Mouse (Mus musculus) spleen, adult 2 months (tissue): ENCODE results near the gene Amotl1. TPM values are rescaled to one million over a fixed set of nuclear protein-coding genes. Genes with fewer than 3 reads are reported as not detected.

Experiments
- DNase-seq, 2 experiments: peaks; one replicate each; pipeline versions ENCODE4 v3.0.0 to v3.0.0-alpha.2; 2012 to 2021; ENCODE audit warnings: low spot score in 2 of 2, low read depth in 1 of 2
- H3K27ac ChIP-seq: fragments of 200-500 bp; 2 replicates; pipeline ENCODE4 v1.5.1; 2012; ENCODE audit warnings: low read length, inconsistent platforms; ENCODE audit not compliant: insufficient read depth
- H3K27me3 ChIP-seq: fragments of 200-500 bp; 2 replicates; pipeline ENCODE4 v1.6.1; 2012; ENCODE audit warnings: mild to moderate bottlenecking, moderate library complexity, low read length, inconsistent platforms; ENCODE audit not compliant: control insufficient read depth, insufficient read depth
- H3K36me3 ChIP-seq: fragments of 200-500 bp; 2 replicates; pipeline ENCODE4 v1.6.1; 2012; ENCODE audit warnings: mild to moderate bottlenecking, low read length, inconsistent platforms; ENCODE audit not compliant: control insufficient read depth, insufficient read depth
- H3K4me1 ChIP-seq: fragments of 200-500 bp; 2 replicates; pipeline ENCODE4 v1.6.1; 2011; ENCODE audit warnings: inconsistent platforms; ENCODE audit not compliant: control insufficient read depth, insufficient read depth, insufficient read length
- H3K4me3 ChIP-seq: fragments of 200-500 bp; 2 replicates; pipeline ENCODE4 v1.5.1; 2011; ENCODE audit warnings: mild to moderate bottlenecking, inconsistent platforms; ENCODE audit not compliant: insufficient read depth, insufficient read length; ENCODE audit errors: extremely low read depth
- CTCF ChIP-seq: fragments of 200-500 bp; IDR thresholded peaks from 2 replicates; pipeline ENCODE4 v1.5.1; 2011; ENCODE audit warnings: mild to moderate bottlenecking, inconsistent platforms; ENCODE audit not compliant: insufficient read depth, insufficient read length, insufficient replicate concordance; ENCODE audit errors: extremely low read depth
- POLR2A ChIP-seq: fragments of 200-500 bp; IDR thresholded peaks from 2 replicates; pipeline ENCODE4 v1.6.1; 2011; ENCODE audit warnings: low read depth, low read length, inconsistent platforms
- WGBS: fragments of 180-500 bp; shearing (Covaris S2); methylation state at CpG from one replicate; pipeline ENCODE4 v1.1.7; 2018; 5-methylcytosine and 5-hydroxymethylcytosine counted together
- polyA plus RNA-seq: library from polyadenylated mRNA; depleted of rRNA; stranded (reverse); fragments of >200 nt; gene quantifications from 2 replicates; pipeline ENCODE4 v1.2.3, GENCODE M21; 2012

Amotl1 gene
- polyA plus RNA-seq, 1 experiment, result 6.7 TPM

DNA sequence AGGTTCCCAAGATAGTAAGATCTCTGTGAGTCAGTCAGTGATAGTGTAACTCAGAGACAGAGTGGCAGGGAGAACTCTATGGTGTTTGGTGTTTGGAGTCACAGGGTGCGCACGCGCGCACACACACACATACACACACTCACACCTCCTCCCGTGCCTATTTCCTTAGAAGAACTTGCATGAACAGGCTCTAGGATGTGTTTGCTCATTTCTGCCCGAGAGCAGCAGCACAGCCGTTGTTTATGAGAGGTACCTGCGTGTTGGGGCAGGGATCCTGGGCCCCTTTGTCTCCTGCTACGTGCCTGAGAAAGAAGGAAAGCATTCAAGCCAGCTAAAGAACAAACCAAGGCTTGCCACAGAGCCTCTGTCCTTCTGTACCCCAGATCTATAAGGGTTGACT lies 17.3 kb upstream of the Amotl1 start:
- TF ChIP-seq CTCF (no peak), POLR2A (no peak)
- Histone ChIP-seq H3K4me3 (no peak overlapping the region), H3K27me3 (no peaks in the 10 kb centered on the region), H3K27ac (no peak overlapping the region), H3K36me3 (no peaks in the 10 kb centered on the region), H3K4me1 (no peaks in the 10 kb centered on the region)
- DNase-seq, result no peak
- 82% methylated on average over 9 of the region's 9 CpGs for WGBS

- H3K4me3 ChIP-seq, result no peak overlapping the region
- 11% methylated on average over 2 of the region's 2 CpGs for WGBS
- no peak for DNase-seq
- H3K27me3 ChIP-seq, result no peaks in the 10 kb centered on the region
- TF ChIP-seq POLR2A (no peak), CTCF (no peak)
- no peaks in the 10 kb centered on the region for H3K36me3 ChIP-seq
- no peak overlapping the region for H3K27ac ChIP-seq
- no peaks in the 10 kb centered on the region for H3K4me1 ChIP-seq
These were observed 13.1 kb upstream of the Amotl1 start for GRCm38 (mm10) chr9:14657926-14658325.

- TF ChIP-seq POLR2A, result no peak
- no peak for TF ChIP-seq CTCF
These were observed 9.2 kb upstream of the Amotl1 start for GRCm38 (mm10) chr9:14654010-14654409.

DNA sequence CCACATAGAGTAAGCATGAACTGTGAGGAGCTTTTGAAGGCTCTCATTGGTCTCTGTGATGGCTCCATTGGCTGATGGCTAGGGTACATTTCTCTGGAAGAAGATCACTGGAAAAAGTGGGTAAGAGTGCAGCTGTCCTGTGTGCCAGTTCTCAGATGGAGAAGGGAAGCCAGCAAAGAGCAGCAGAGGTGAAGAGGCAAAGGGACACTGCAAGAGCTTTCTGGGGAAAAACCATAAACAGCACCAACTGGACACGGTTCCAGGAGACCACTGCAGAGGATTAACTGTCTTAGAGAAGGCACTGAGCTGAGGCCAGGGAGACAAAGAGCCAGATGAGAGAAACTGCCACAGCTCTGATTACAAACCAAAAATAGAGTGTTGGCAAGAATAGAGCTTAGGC lies 7.9 kb upstream of the Amotl1 start:
- no peak overlapping the region for H3K4me3 ChIP-seq
- no peak for DNase-seq
- no peaks in the 10 kb centered on the region for H3K4me1 ChIP-seq
- no peaks in the 10 kb centered on the region for H3K36me3 ChIP-seq
- H3K27ac ChIP-seq, result no peak overlapping the region
- no peak for TF ChIP-seq CTCF
- TF ChIP-seq POLR2A, result no peak
- 83% methylated on average over 1 of the region's 1 CpGs for WGBS
- no peaks in the 10 kb centered on the region for H3K27me3 ChIP-seq

More at GRCm38 (mm10) chr9:14654010-14654409, 9.2 kb upstream of the Amotl1 start:
- no peaks in the 10 kb centered on the region for H3K36me3 ChIP-seq
- 87% methylated on average over 2 of the region's 2 CpGs for WGBS
- no peaks in the 10 kb centered on the region for H3K4me1 ChIP-seq
- DNase-seq, result no peak
- no peak overlapping the region for H3K4me3 ChIP-seq
- no peaks in the 10 kb centered on the region for H3K27me3 ChIP-seq
- H3K27ac ChIP-seq, result no peak overlapping the region

DNA sequence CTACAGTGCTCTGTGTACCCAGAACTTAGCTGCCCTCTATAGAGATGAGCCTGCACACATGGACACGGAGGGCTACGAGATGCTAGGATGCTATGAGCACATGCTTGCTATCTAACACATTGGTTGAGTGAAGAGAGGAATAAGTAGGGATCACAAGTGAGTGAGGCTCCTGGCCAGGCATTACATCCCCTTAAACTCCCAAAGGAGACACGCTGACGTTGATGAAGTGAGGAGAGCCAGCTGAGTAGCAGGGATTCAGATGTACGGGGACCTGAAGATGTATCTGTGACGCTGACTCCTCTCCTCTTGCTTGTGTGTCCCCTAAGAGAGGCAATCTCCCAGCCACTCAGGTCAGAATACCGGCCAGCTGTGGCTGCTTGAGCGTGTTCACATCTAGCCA lies 3.0 kb upstream of the Amotl1 start:
- TF ChIP-seq POLR2A (no peak), CTCF (no peak)
- DNase-seq, result no peak
- no peaks in the 10 kb centered on the region for H3K27me3 ChIP-seq
- no peaks in the 10 kb centered on the region for H3K4me1 ChIP-seq
- 85% methylated on average over 8 of the region's 8 CpGs for WGBS
- no peak overlapping the region for H3K27ac ChIP-seq
- no peaks in the 10 kb centered on the region for H3K36me3 ChIP-seq
- no peak overlapping the region for H3K4me3 ChIP-seq

GRCm38 (mm10) chr9:14646641-14647040 lies 1.8 kb upstream of the Amotl1 start:
- Histone ChIP-seq H3K27me3 (no peaks in the 10 kb centered on the region), H3K4me3 (no peak overlapping the region), H3K27ac (no peak overlapping the region), H3K4me1 (no peaks in the 10 kb centered on the region; the same call in 1 of the 2 replicates), H3K36me3 (no peaks in the 10 kb centered on the region)
- WGBS, result 96% methylated on average over 1 of the region's 1 CpGs
- no peak for DNase-seq
- TF ChIP-seq POLR2A (no peak), CTCF (no peak)

GRCm38 (mm10) chr9:14646061-14646460 lies 1.2 kb upstream of the Amotl1 start:
- Histone ChIP-seq H3K4me1 (no peaks in the 10 kb centered on the region; the same call in 1 of the 2 replicates), H3K4me3 (no peak overlapping the region), H3K27ac (no peak overlapping the region), H3K27me3 (no peaks in the 10 kb centered on the region), H3K36me3 (no peaks in the 10 kb centered on the region)
- TF ChIP-seq POLR2A (no peak), CTCF (no peak)
- WGBS, result 84% methylated on average over 3 of the region's 3 CpGs
- DNase-seq, result no peak
